Mouse (Mus musculus) midbrain, embryonic 10.5 days (tissue): ENCODE results near the gene Csnk1g2. TPM values are rescaled to one million over a fixed set of nuclear protein-coding genes. Genes with fewer than 3 reads are reported as not detected.

Experiments used
- DNase-seq: peaks from one replicate; pipeline ENCODE4 v3.0.0-alpha.2; 2017; ENCODE audit warnings: low spot score
- H3K27ac ChIP-seq: fragments of 300-500 bp; sonication (generic); replicated peaks from 2 replicates; pipeline ENCODE4 v1.5.1; 2016; ENCODE audit warnings: mild to moderate bottlenecking
- H3K27me3 ChIP-seq: fragments of 300-500 bp; sonication (generic); 2 replicates; pipeline ENCODE4 v1.6.1; 2016; ENCODE audit warnings: low read depth, mild to moderate bottlenecking; ENCODE audit not compliant: poor library complexity, severe bottlenecking
- H3K36me3 ChIP-seq: fragments of 300-500 bp; sonication (generic); 2 replicates; pipeline ENCODE4 v1.6.1; 2016; ENCODE audit warnings: mild to moderate bottlenecking, moderate library complexity
- H3K4me1 ChIP-seq: fragments of 300-500 bp; sonication (generic); 2 replicates; pipeline ENCODE4 v1.6.1; 2016
- H3K4me3 ChIP-seq: fragments of 300-500 bp; sonication (generic); 2 replicates; pipeline ENCODE4 v1.5.1; 2016; ENCODE audit warnings: mild to moderate bottlenecking, moderate library complexity
- H3K9me3 ChIP-seq: fragments of 300-500 bp; sonication (generic); replicated peaks from 2 replicates; pipeline ENCODE4 v1.6.1; 2016; ENCODE audit warnings: mild to moderate bottlenecking
- WGBS: fragments of 180-500 bp; shearing (Covaris S2); methylation state at CpG from one replicate; pipeline ENCODE4 v1.1.7; 2016; 5-methylcytosine and 5-hydroxymethylcytosine counted together
- polyA plus RNA-seq: library from polyadenylated mRNA; unstranded; fragments of >200 nt; fragmentation: Nextera tagmentation; extraction: Ambion mirVana; gene quantifications from 2 replicates; pipeline ENCODE4 v1.2.1, GENCODE M21; 2016

The Csnk1g2 gene
- polyA plus RNA-seq, 1 experiment from 2014 or later = 131 TPM

- WGBS = 15% methylated on average over 10 of the region's 10 CpGs
- Histone ChIP-seq H3K4me3 (0 out of 2 replicates have a peak overlapping the region, but pooled peaks have one; percentile 16), H3K9me3 (no peaks in the 10 kb centered on the region), H3K36me3 (peaks cover 49% of the 10 kb centered on the region), H3K27me3 (no peaks in the 10 kb centered on the region), H3K27ac (no peak overlapping the region; the same call in 1 of the 2 replicates), H3K4me1 (peaks cover 29% of the 10 kb centered on the region)
- DNase-seq = peak; percentile 36
Measured at GRCm38 (mm10) chr10:80665016-80665380, 42.4 kb downstream of the Csnk1g2 start.

GRCm38 (mm10) chr10:80665459-80665858 lies 42.8 kb downstream of the Csnk1g2 start:
- Histone ChIP-seq H3K27me3 (no peaks in the 10 kb centered on the region), H3K9me3 (no peaks in the 10 kb centered on the region), H3K4me3 (0 out of 2 replicates have a peak overlapping the region, but pooled peaks have one; percentile 3), H3K4me1 (peaks cover 29% of the 10 kb centered on the region), H3K27ac (no peak overlapping the region), H3K36me3 (peaks cover 54% of the 10 kb centered on the region)
- WGBS = 79% methylated on average over 4 of the region's 4 CpGs
- DNase-seq = no peak

GRCm38 (mm10) chr10:80665981-80666733 lies 43.5 kb downstream of the Csnk1g2 start:
- H3K9me3 ChIP-seq = no peaks in the 10 kb centered on the region
- peaks cover 29% of the 10 kb centered on the region for H3K4me1 ChIP-seq
- no peak for DNase-seq
- 81% methylated on average over 10 of the region's 10 CpGs for WGBS
- no peaks in the 10 kb centered on the region for H3K27me3 ChIP-seq
- H3K36me3 ChIP-seq = peaks cover 61% of the 10 kb centered on the region
- H3K4me3 ChIP-seq = peak overlapping the region; percentile 11; the same call in 1 of the 2 replicates
- no peak overlapping the region for H3K27ac ChIP-seq

GRCm38 (mm10) chr10:80666837-80667412 lies 44.3 kb downstream of the Csnk1g2 start:
- H3K4me1 ChIP-seq = peaks cover 29% of the 10 kb centered on the region
- peaks cover 68% of the 10 kb centered on the region for H3K36me3 ChIP-seq
- DNase-seq = no peak
- no peak overlapping the region for H3K27ac ChIP-seq
- H3K27me3 ChIP-seq = no peaks in the 10 kb centered on the region
- WGBS = 86% methylated on average over 19 of the region's 19 CpGs
- no peaks in the 10 kb centered on the region for H3K9me3 ChIP-seq
- H3K4me3 ChIP-seq = peak overlapping the region; percentile 11; the same call in 1 of the 2 replicates

GRCm38 (mm10) chr10:80668614-80669013 lies 46.0 kb downstream of the Csnk1g2 start:
- Histone ChIP-seq H3K36me3 (peaks cover 85% of the 10 kb centered on the region), H3K27ac (no peak overlapping the region), H3K4me3 (no peak overlapping the region), H3K9me3 (no peaks in the 10 kb centered on the region), H3K27me3 (no peaks in the 10 kb centered on the region), H3K4me1 (peaks cover 30% of the 10 kb centered on the region)
- DNase-seq = no peak
- WGBS = 90% methylated on average over 11 of the region's 11 CpGs

GRCm38 (mm10) chr10:80669018-80669417 lies 46.4 kb downstream of the Csnk1g2 start:
- no peak for DNase-seq
- Histone ChIP-seq H3K36me3 (peaks cover 89% of the 10 kb centered on the region), H3K27me3 (no peaks in the 10 kb centered on the region), H3K27ac (no peak overlapping the region), H3K4me3 (no peak overlapping the region), H3K4me1 (peaks cover 34% of the 10 kb centered on the region), H3K9me3 (no peaks in the 10 kb centered on the region)
- 94% methylated on average over 12 of the region's 12 CpGs for WGBS

- H3K27ac ChIP-seq = no peak overlapping the region
Measured at GRCm38 (mm10) chr10:80669737-80670485, 47.3 kb downstream of the Csnk1g2 start.

GRCm38 (mm10) chr10:80670531-80670930 lies 47.9 kb downstream of the Csnk1g2 start:
- 98% methylated on average over 2 of the region's 2 CpGs for WGBS
- peaks cover 37% of the 10 kb centered on the region for H3K4me1 ChIP-seq

More at GRCm38 (mm10) chr10:80669737-80670485, 47.3 kb downstream of the Csnk1g2 start:
- peaks cover 90% of the 10 kb centered on the region for H3K36me3 ChIP-seq
- peaks cover 38% of the 10 kb centered on the region for H3K4me1 ChIP-seq
- no peaks in the 10 kb centered on the region for H3K9me3 ChIP-seq
- H3K27me3 ChIP-seq = no peaks in the 10 kb centered on the region
- no peak for DNase-seq
- no peak overlapping the region; the same call in 1 of the 2 replicates for H3K4me3 ChIP-seq
- 93% methylated on average over 7 of the region's 7 CpGs for WGBS

GRCm38 (mm10) chr10:80671251-80671650 lies 48.6 kb downstream of the Csnk1g2 start:
- H3K4me3 ChIP-seq = 0 out of 2 replicates have a peak overlapping the region, but pooled peaks have one; percentile 1
- peaks cover 30% of the 10 kb centered on the region for H3K4me1 ChIP-seq
- peaks cover 79% of the 10 kb centered on the region for H3K36me3 ChIP-seq
- no peak overlapping the region for H3K27ac ChIP-seq
- no peaks in the 10 kb centered on the region for H3K27me3 ChIP-seq
- WGBS = 94% methylated on average over 4 of the region's 4 CpGs
- no peaks in the 10 kb centered on the region for H3K9me3 ChIP-seq
- no peak for DNase-seq

More at GRCm38 (mm10) chr10:80670531-80670930, 47.9 kb downstream of the Csnk1g2 start:
- DNase-seq = no peak
- no peaks in the 10 kb centered on the region for H3K27me3 ChIP-seq
- no peak overlapping the region for H3K4me3 ChIP-seq
- peaks cover 86% of the 10 kb centered on the region for H3K36me3 ChIP-seq
- no peak overlapping the region for H3K27ac ChIP-seq
- no peaks in the 10 kb centered on the region for H3K9me3 ChIP-seq

- Histone ChIP-seq H3K4me1 (peaks cover 33% of the 10 kb centered on the region), H3K9me3 (no peaks in the 10 kb centered on the region), H3K36me3 (peaks cover 70% of the 10 kb centered on the region), H3K4me3 (peak overlapping the region; percentile 14; the same call in 1 of the 2 replicates), H3K27ac (0 out of 2 replicates have a peak overlapping the region, but pooled peaks have one; percentile 13), H3K27me3 (no peaks in the 10 kb centered on the region)
- 88% methylated on average over 11 of the region's 11 CpGs for WGBS
- no peak for DNase-seq
Measured at GRCm38 (mm10) chr10:80671936-80672690, 49.5 kb downstream of the Csnk1g2 start.

GRCm38 (mm10) chr10:80673690-80674089 lies 51.1 kb downstream of the Csnk1g2 start:
- DNase-seq = no peak
- Histone ChIP-seq H3K36me3 (peaks cover 54% of the 10 kb centered on the region), H3K4me3 (peak overlapping the region; percentile 86), H3K27ac (0 out of 2 replicates have a peak overlapping the region, but pooled peaks have one; percentile 4), H3K9me3 (no peaks in the 10 kb centered on the region), H3K4me1 (peaks cover 48% of the 10 kb centered on the region), H3K27me3 (no peaks in the 10 kb centered on the region)
- 95% methylated on average over 3 of the region's 3 CpGs for WGBS
